Mouse (Mus musculus): ENCODE results near the gene Pom121l2.

- TF ChIP-seq CTCF (IDR thresholded peaks at IDR 0.05; ENCODE audit: control insufficient read depth, insufficient read depth, insufficient read length) = no peak
- TF ChIP-seq CEBPB (IDR thresholded peaks at IDR 0.05; ENCODE audit: low read depth) = no peak
- TF ChIP-seq MAX (IDR thresholded peaks at IDR 0.05) = no peak
- TF ChIP-seq MYOG (IDR thresholded peaks at IDR 0.05; ENCODE audit: control insufficient read depth, extremely low read depth, insufficient read length) = no peak
- TF ChIP-seq MYOD1 (IDR thresholded peaks at IDR 0.05; ENCODE audit: control insufficient read depth, insufficient read length, low read depth) = no peak
- TF ChIP-seq USF1 (IDR thresholded peaks at IDR 0.05; ENCODE audit: low read depth) = no peak
These were observed 40.1 kb upstream of the Pom121l2 start for GRCm38 (mm10) chr13:21940811-21941321.
